Mouse (Mus musculus): ENCODE results near the gene Cd84. TPM values are rescaled to one million over a fixed set of nuclear protein-coding genes. Genes with fewer than 3 reads are reported as not detected.

Gene Cd84
- total and polyA plus RNA-seq, 2 experiments from 2014 or later, result 0.27 to 2.1 TPM

GRCm38 (mm10) chr1:171917305-171918039 is 78.0 kb downstream of the Cd84 start, which contains the start of gene Slamf6:
Slamf6 (plus strand) TSS chr1:171917515.
- TF ChIP-seq EP300 (IDR thresholded peaks at IDR 0.05; ENCODE audit: low read depth), result no peak
- no peak for TF ChIP-seq CTCF (IDR thresholded peaks at IDR 0.05; ENCODE audit: low read depth)
- Histone ChIP-seq H3K4me1 (ENCODE audit: control insufficient read depth, insufficient read depth) (no peaks in the 10 kb centered on the region), H3K9me3 (replicated peaks; ENCODE audit: control insufficient read depth, low read length) (no peaks in the 10 kb centered on the region), H3K4me2 (ENCODE audit: low read depth, low read length) (peak within 1 kb of the TSS; percentile 26), H3K27me3 (ENCODE audit: control insufficient read depth, insufficient read depth, low read length) (no peaks in the 10 kb centered on the region), H3K36me3 (replicated peaks; ENCODE audit: control insufficient read depth, insufficient read depth, low read length) (no peaks in the 10 kb centered on the region), H3K9ac (replicated peaks; ENCODE audit: low read depth, low read length) (no peak within 1 kb of the TSS), H3K4me3 (ENCODE audit: low read depth, low read length) (peak within 1 kb of the TSS; percentile 36; the same call in 1 of the 2 replicates), H3K27ac (ENCODE audit: low read depth) (peak within 1 kb of the TSS; percentile 26; the same call in 1 of the 2 replicates)
- no peak for ATAC-seq (ENCODE audit: insufficient read depth, low read depth)
- 50% methylated on average over 14 of the region's 14 CpGs for WGBS
- DNase-seq (ENCODE audit: low spot score), result no peak

- ATAC-seq (ENCODE audit: insufficient read depth, low read depth) (no peak), DNase-seq (ENCODE audit: low spot score) (no peak)
- Histone ChIP-seq H3K9me3 (replicated peaks; ENCODE audit: control insufficient read depth, low read length) (no peaks in the 10 kb centered on the region), H3K4me2 (ENCODE audit: low read depth, low read length) (peak overlapping the region; percentile 26), H3K36me3 (replicated peaks; ENCODE audit: control insufficient read depth, insufficient read depth, low read length) (no peaks in the 10 kb centered on the region), H3K4me3 (ENCODE audit: low read depth, low read length) (peak overlapping the region; percentile 36; the same call in 1 of the 2 replicates), H3K27ac (ENCODE audit: low read depth) (peak overlapping the region; percentile 26; the same call in 1 of the 2 replicates), H3K27me3 (ENCODE audit: control insufficient read depth, insufficient read depth, low read length) (no peaks in the 10 kb centered on the region), H3K9ac (replicated peaks; ENCODE audit: low read depth, low read length) (no peak overlapping the region), H3K4me1 (ENCODE audit: control insufficient read depth, insufficient read depth) (no peaks in the 10 kb centered on the region)
- WGBS, result 58% methylated on average over 12 of the region's 12 CpGs
- TF ChIP-seq CTCF (IDR thresholded peaks at IDR 0.05; ENCODE audit: low read depth) (no peak), EP300 (IDR thresholded peaks at IDR 0.05; ENCODE audit: low read depth) (no peak)
These were observed 78.8 kb downstream of the Cd84 start for GRCm38 (mm10) chr1:171918136-171918920.

GRCm38 (mm10) chr1:171919193-171919592 is 79.7 kb downstream of the Cd84 start:
- no peaks in the 10 kb centered on the region for H3K9me3 ChIP-seq (replicated peaks; ENCODE audit: control insufficient read depth, low read length)
- H3K9ac ChIP-seq (replicated peaks; ENCODE audit: low read depth, low read length), result no peak overlapping the region
- H3K36me3 ChIP-seq (replicated peaks; ENCODE audit: control insufficient read depth, insufficient read depth, low read length), result no peaks in the 10 kb centered on the region
- no peak overlapping the region for H3K27ac ChIP-seq (ENCODE audit: low read depth)
- no peak overlapping the region for H3K4me2 ChIP-seq (ENCODE audit: low read depth, low read length)
- no peaks in the 10 kb centered on the region for H3K27me3 ChIP-seq (ENCODE audit: control insufficient read depth, insufficient read depth, low read length)
- TF ChIP-seq EP300 (IDR thresholded peaks at IDR 0.05; ENCODE audit: low read depth) (no peak), CTCF (IDR thresholded peaks at IDR 0.05; ENCODE audit: low read depth) (no peak)
- ATAC-seq (ENCODE audit: insufficient read depth, low read depth), result no peak
- no peaks in the 10 kb centered on the region for H3K4me1 ChIP-seq (ENCODE audit: control insufficient read depth, insufficient read depth)
- no peak for DNase-seq (ENCODE audit: low spot score)
- WGBS, result 85% methylated on average over 5 of the region's 5 CpGs
- peak overlapping the region; percentile 15; the same call in 1 of the 2 replicates for H3K4me3 ChIP-seq (ENCODE audit: low read depth, low read length)

- no peak for ATAC-seq (ENCODE audit: insufficient read depth, low read depth)
- no peak for TF ChIP-seq CTCF (IDR thresholded peaks at IDR 0.05; ENCODE audit: low read depth)
- TF ChIP-seq EP300 (IDR thresholded peaks at IDR 0.05; ENCODE audit: low read depth), result no peak
- H3K27ac ChIP-seq (ENCODE audit: low read depth), result no peak overlapping the region; the same call in 1 of the 2 replicates
- peak overlapping the region; percentile 9; the same call in 1 of the 2 replicates for H3K4me2 ChIP-seq (ENCODE audit: low read depth, low read length)
- no peaks in the 10 kb centered on the region for H3K4me1 ChIP-seq (ENCODE audit: control insufficient read depth, insufficient read depth)
- 74% methylated on average over 6 of the region's 6 CpGs for whole genome bisulfite sequencing
- DNase-seq (ENCODE audit: low spot score), result no peak
- no peaks in the 10 kb centered on the region for H3K36me3 ChIP-seq (replicated peaks; ENCODE audit: control insufficient read depth, insufficient read depth, low read length)
- H3K4me3 ChIP-seq (ENCODE audit: low read depth, low read length), result no peak overlapping the region; the same call in 1 of the 2 replicates
- H3K9me3 ChIP-seq (replicated peaks; ENCODE audit: control insufficient read depth, low read length), result no peaks in the 10 kb centered on the region
- H3K27me3 ChIP-seq (ENCODE audit: control insufficient read depth, insufficient read depth, low read length), result no peaks in the 10 kb centered on the region
- no peak overlapping the region for H3K9ac ChIP-seq (replicated peaks; ENCODE audit: low read depth, low read length)
These were observed 80.5 kb downstream of the Cd84 start for GRCm38 (mm10) chr1:171919901-171920510.

DNA sequence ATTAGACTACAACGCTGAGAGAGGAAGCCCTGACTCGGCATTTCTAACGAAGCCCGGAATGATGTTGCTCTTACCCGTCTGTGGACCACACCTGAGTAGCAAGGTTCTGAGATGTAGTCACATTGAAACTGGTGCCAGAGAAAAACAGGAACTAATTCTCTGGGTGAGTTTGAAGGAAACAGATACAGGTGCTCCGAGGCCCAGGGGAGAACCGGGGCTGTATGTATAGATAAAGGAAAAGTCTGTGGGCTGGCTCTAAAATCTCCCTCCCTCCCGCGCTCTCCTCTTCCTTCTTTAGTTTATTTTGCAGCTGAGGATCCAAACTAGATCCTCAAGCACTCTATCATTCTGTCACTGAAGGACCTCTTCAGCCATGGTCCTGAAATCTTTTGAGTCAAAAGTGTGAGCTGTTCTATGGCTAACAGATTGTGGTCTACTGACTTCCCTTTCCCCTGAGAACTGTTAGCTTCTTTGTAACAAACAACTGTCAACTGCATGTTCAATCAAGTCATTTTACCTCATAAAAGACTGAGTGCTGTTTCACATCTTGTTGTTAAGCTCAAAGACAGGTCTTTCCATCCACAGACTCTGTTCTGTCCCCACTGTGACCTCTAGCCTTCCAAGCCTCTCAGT is 81.6 kb downstream of the Cd84 start:
- Histone ChIP-seq H3K9me3 (replicated peaks; ENCODE audit: control insufficient read depth, low read length) (no peaks in the 10 kb centered on the region), H3K27me3 (ENCODE audit: control insufficient read depth, insufficient read depth, low read length) (no peaks in the 10 kb centered on the region), H3K4me3 (ENCODE audit: low read depth, low read length) (no peak overlapping the region), H3K9ac (replicated peaks; ENCODE audit: low read depth, low read length) (no peak overlapping the region), H3K4me2 (ENCODE audit: low read depth, low read length) (no peak overlapping the region; the same call in 1 of the 2 replicates), H3K36me3 (replicated peaks; ENCODE audit: control insufficient read depth, insufficient read depth, low read length) (no peaks in the 10 kb centered on the region), H3K27ac (ENCODE audit: low read depth) (peak overlapping the region; percentile 57; the same call in 1 of the 2 replicates), H3K4me1 (ENCODE audit: control insufficient read depth, insufficient read depth) (no peaks in the 10 kb centered on the region)
- no peak for ATAC-seq (ENCODE audit: insufficient read depth, low read depth)
- TF ChIP-seq EP300 (IDR thresholded peaks at IDR 0.05; ENCODE audit: low read depth) (no peak), CTCF (IDR thresholded peaks at IDR 0.05; ENCODE audit: low read depth) (no peak)
- WGBS, result 74% methylated on average over 9 of the region's 9 CpGs
- no peak for DNase-seq (ENCODE audit: low spot score)

Data from heart, postnatal 0 days (tissue).